Mouse (Mus musculus): ENCODE results near the gene Rap1gap2.
A peak's percentile ranks its signal among the peaks of the same experiment; 100 is the strongest.

The Rap1gap2 gene

GRCm38 (mm10) chr11:74610545-74611176 is at the start of gene Rap1gap2:
Gene Rap1gap2, minus strand, starts transcription at chr11:74610915.
- peak; percentile 40 for DNase-seq

- DNase-seq, result no peak
Observed at GRCm38 (mm10) chr11:74660336-74660735, 49.6 kb upstream of the Rap1gap2 start.

GRCm38 (mm10) chr11:74655941-74656340 is 45.2 kb upstream of the Rap1gap2 start:
- DNase-seq, result no peak

- no peak for DNase-seq
Observed at GRCm38 (mm10) chr11:74653385-74653784, 42.7 kb upstream of the Rap1gap2 start.

GRCm38 (mm10) chr11:74652791-74653191 is 42.1 kb upstream of the Rap1gap2 start:
- DNase-seq, result no peak

GRCm38 (mm10) chr11:74650576-74651100 is 39.9 kb upstream of the Rap1gap2 start:
- DNase-seq, result no peak

- DNase-seq, result peak; percentile 65
Observed at GRCm38 (mm10) chr11:74649647-74650551, 39.2 kb upstream of the Rap1gap2 start.

GRCm38 (mm10) chr11:74649095-74649646 is 38.5 kb upstream of the Rap1gap2 start, which contains the start of gene Cluh:
Gene Cluh, plus strand, starts transcription at chr11:74649495.
- peak; percentile 94 for DNase-seq

- no peak for DNase-seq
Observed at GRCm38 (mm10) chr11:74648676-74649075, 38.0 kb upstream of the Rap1gap2 start.

GRCm38 (mm10) chr11:74647966-74648365 is 37.3 kb upstream of the Rap1gap2 start:
- no peak for DNase-seq

GRCm38 (mm10) chr11:74639628-74640027 is 28.9 kb upstream of the Rap1gap2 start:
- DNase-seq, result no peak

- DNase-seq, result no peak
Observed at GRCm38 (mm10) chr11:74638791-74639411, 28.2 kb upstream of the Rap1gap2 start.

GRCm38 (mm10) chr11:74637971-74638790 is 27.5 kb upstream of the Rap1gap2 start:
- peak; percentile 71 for DNase-seq

- no peak for DNase-seq
Observed at GRCm38 (mm10) chr11:74637486-74637885, 26.8 kb upstream of the Rap1gap2 start.

- DNase-seq, result peak; percentile 53
Observed at GRCm38 (mm10) chr11:74634490-74635275, 24.0 kb upstream of the Rap1gap2 start.

- DNase-seq, result no peak
Observed at GRCm38 (mm10) chr11:74631880-74632789, 21.4 kb upstream of the Rap1gap2 start.

GRCm38 (mm10) chr11:74627481-74627880 is 16.8 kb upstream of the Rap1gap2 start:
- no peak for DNase-seq

GRCm38 (mm10) chr11:74625333-74625732 is 14.6 kb upstream of the Rap1gap2 start:
- no peak for DNase-seq

- peak; percentile 43 for DNase-seq
Observed at GRCm38 (mm10) chr11:74623693-74624092, 13.0 kb upstream of the Rap1gap2 start.
